Mouse (Mus musculus): ENCODE results near the gene Ptprcap. TPM values are rescaled to one million over a fixed set of nuclear protein-coding genes. Genes with fewer than 3 reads are reported as not detected.
A peak's percentile ranks its signal among the peaks of the same experiment; 100 is the strongest.
"Not testable (repeated sequence)": the region's sequence is repeated elsewhere in the genome, so short reads cannot be mapped to it uniquely, and the experiment has no call there.

Gene Ptprcap
- total and polyA plus RNA-seq, 3 experiments = 1.1 to 6.4 (median 1.7) TPM

DNA sequence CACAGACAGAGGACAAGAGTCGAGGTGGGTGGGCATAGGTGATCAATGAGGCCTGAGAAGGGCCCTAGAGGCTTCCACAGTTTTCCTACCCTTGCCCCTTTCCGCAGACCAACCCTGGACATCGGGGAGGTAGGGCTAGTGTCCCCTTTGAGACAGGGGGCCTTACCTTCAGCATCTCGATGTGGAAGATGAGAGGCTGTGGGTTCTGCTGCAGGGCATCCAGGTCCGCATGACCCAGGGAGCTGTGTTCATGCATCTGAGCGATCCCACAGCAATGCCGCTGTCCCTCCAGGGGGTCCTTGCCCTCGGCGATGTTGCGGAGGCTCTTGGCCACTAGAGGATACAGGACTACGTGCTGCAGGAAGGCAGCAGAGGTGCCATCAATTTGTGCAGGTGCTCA is 37.6 kb upstream of the Ptprcap start:
- peaks cover 14% of the 10 kb centered on the region for H3K4me1 ChIP-seq (ENCODE audit: control insufficient read depth, insufficient read depth, low read length)
- TF ChIP-seq EP300 (IDR thresholded peaks at IDR 0.05; ENCODE audit: insufficient read depth, low read depth, low read length) (no peak), CTCF (IDR thresholded peaks at IDR 0.05) (no peak)
- H3K27me3 ChIP-seq (ENCODE audit: control insufficient read depth, insufficient read depth, low read length) = no peaks in the 10 kb centered on the region
- no peak overlapping the region for H3K4me3 ChIP-seq
- peaks cover 2% of the 10 kb centered on the region; the same call in 1 of the 2 replicates for H3K36me3 ChIP-seq (ENCODE audit: control insufficient read depth, insufficient read depth, low read length)
- intact Hi-C loops (cut with DNase I) = no loop called here
- H3K79me2 ChIP-seq (replicated peaks; ENCODE audit: control insufficient read depth, insufficient read depth, low read length) = no peaks in the 10 kb centered on the region
- H3K9ac ChIP-seq (ENCODE audit: low read depth, low read length) = no peak overlapping the region
- WGBS = 84% methylated on average over 11 of the region's 11 CpGs
- no peak for DNase-seq
- no peak overlapping the region for H3K27ac ChIP-seq

DNA sequence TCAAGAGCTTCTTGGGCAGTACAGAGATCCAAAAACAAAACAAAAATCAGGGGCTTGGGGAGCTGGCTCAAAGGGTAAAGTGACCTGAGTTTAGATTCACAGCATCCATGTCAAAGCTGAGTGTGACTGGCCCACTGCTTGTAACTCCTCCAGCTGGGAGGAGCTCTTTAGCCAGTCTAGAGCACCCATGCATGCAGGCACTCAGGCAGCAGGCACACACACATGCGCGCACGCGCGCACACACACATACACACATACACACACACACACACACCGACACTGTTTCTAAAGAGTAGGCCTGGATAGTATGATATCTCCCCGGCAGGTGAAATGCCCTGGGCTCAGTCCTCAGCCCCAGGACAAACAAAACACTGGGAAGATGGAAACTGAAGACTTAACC is 36.4 kb upstream of the Ptprcap start:
- Histone ChIP-seq H3K27ac (no peak overlapping the region), H3K79me2 (replicated peaks; ENCODE audit: control insufficient read depth, insufficient read depth, low read length) (no peaks in the 10 kb centered on the region), H3K27me3 (ENCODE audit: control insufficient read depth, insufficient read depth, low read length) (no peaks in the 10 kb centered on the region), H3K36me3 (ENCODE audit: control insufficient read depth, insufficient read depth, low read length) (peaks cover 2% of the 10 kb centered on the region; the same call in 1 of the 2 replicates), H3K9ac (ENCODE audit: low read depth, low read length) (no peak overlapping the region), H3K4me3 (no peak overlapping the region), H3K4me1 (ENCODE audit: control insufficient read depth, insufficient read depth, low read length) (peaks cover 16% of the 10 kb centered on the region)
- intact Hi-C loops (cut with DNase I) = no loop called here
- no peak for TF ChIP-seq POLR2A (IDR thresholded peaks at IDR 0.05; ENCODE audit: insufficient read depth, low read depth, low read length)
- TF ChIP-seq EP300 (IDR thresholded peaks at IDR 0.05; ENCODE audit: insufficient read depth, low read depth, low read length) = no peak
- TF ChIP-seq CTCF (IDR thresholded peaks at IDR 0.05) = no peak
- WGBS = 95% methylated on average over 7 of the region's 7 CpGs
- DNase-seq = no peak

DNA sequence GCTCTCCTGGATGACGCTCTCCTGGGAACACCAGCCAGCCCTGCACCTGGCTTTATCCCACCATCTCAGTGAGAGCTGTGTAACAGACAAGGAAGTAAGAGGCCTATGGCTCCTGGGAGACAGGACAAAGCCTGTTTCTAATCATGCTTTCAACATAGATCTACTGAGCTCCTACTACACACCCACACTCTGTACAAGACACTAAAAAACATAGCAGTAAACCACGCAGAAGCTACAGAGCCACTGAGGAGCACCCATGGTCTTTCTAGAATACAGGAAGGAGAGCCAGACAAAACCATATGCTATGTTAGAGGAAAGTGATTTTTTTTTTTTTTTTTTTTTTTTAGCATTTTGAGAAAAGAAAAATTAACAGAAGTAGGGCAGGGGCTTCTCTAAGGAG is 35.1 kb upstream of the Ptprcap start:
- Histone ChIP-seq H3K27me3 (ENCODE audit: control insufficient read depth, insufficient read depth, low read length) (no peaks in the 10 kb centered on the region), H3K27ac (no peak overlapping the region), H3K79me2 (replicated peaks; ENCODE audit: control insufficient read depth, insufficient read depth, low read length) (no peaks in the 10 kb centered on the region), H3K4me1 (ENCODE audit: control insufficient read depth, insufficient read depth, low read length) (peaks cover 9% of the 10 kb centered on the region), H3K4me3 (no peak overlapping the region), H3K9ac (ENCODE audit: low read depth, low read length) (no peak overlapping the region), H3K36me3 (ENCODE audit: control insufficient read depth, insufficient read depth, low read length) (peaks cover 2% of the 10 kb centered on the region; the same call in 1 of the 2 replicates)
- no peak for DNase-seq
- intact Hi-C loops (cut with DNase I) = no loop called here
- TF ChIP-seq POLR2A (IDR thresholded peaks at IDR 0.05; ENCODE audit: insufficient read depth, low read depth, low read length) (no peak), EP300 (IDR thresholded peaks at IDR 0.05; ENCODE audit: insufficient read depth, low read depth, low read length) (no peak), CTCF (IDR thresholded peaks at IDR 0.05) (no peak)
- 96% methylated on average over 2 of the region's 2 CpGs for WGBS

DNA sequence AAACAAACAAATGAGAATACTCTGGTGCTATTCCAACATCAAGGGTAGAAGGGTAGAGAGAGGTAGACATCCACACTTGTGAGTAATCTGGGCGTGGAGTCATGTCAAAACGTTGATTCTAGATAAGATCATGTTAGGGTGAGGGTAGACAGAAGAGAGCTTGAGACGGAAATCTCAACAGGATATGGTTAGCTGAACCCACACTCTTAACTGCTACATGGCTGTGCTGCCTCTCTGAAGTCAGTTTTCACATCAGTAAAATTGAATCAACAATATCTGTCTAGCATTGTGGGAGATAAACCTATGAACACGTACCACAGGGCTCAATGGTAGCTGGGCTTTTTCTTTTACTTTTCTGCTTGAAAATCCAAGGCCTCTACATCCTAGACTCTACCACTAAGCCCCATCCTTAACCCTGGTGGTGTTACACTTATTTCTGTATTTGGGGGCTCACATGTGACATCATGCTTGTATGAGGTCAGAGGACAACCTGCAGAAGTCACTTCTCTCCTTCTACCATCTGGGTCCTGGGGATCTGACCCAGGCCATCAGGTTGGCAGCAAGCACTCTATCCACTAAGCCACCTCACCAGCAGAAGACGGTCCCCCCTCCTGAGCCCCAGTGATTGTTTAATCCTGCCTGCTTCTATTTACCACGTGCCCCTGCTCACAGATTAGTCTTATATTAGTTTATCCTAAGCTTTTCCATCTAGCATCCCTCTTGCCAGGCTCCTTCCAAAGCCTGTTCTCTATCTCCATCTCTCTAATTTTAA is 33.5 kb upstream of the Ptprcap start:
- Histone ChIP-seq H3K27me3 (ENCODE audit: control insufficient read depth, insufficient read depth, low read length) (no peaks in the 10 kb centered on the region), H3K4me3 (no peak overlapping the region), H3K4me1 (ENCODE audit: control insufficient read depth, insufficient read depth, low read length) (peaks cover 5% of the 10 kb centered on the region), H3K36me3 (ENCODE audit: control insufficient read depth, insufficient read depth, low read length) (peaks cover 2% of the 10 kb centered on the region; the same call in 1 of the 2 replicates), H3K79me2 (replicated peaks; ENCODE audit: control insufficient read depth, insufficient read depth, low read length) (no peaks in the 10 kb centered on the region), H3K27ac (no peak overlapping the region), H3K9ac (ENCODE audit: low read depth, low read length) (no peak overlapping the region)
- intact Hi-C loops (cut with DNase I) = no loop called here
- TF ChIP-seq EP300 (IDR thresholded peaks at IDR 0.05; ENCODE audit: insufficient read depth, low read depth, low read length) (no peak), CTCF (IDR thresholded peaks at IDR 0.05) (no peak), POLR2A (IDR thresholded peaks at IDR 0.05; ENCODE audit: insufficient read depth, low read depth, low read length) (no peak)
- 77% methylated on average over 6 of the region's 6 CpGs for WGBS
- no peak for DNase-seq

DNA sequence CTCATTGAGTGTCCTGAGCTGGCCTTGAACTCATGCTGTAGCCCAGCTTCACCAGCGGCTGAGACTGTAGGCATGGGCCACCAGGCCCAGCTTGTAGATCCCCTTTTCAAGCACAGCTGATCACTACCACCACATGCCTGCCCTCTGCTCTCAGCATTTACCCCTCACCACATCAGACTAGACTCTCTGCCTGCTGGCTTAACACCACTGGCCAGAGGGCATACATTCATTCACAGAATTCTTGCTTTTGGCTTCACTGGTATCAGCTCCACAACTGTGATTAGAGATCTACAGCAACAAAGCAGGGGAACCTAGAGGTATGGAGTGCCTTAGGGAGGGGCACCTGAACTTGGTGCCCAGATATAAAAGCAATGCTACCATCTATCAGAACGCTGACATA is 32.9 kb upstream of the Ptprcap start:
- intact Hi-C loops (cut with DNase I) = no loop called here
- no peaks in the 10 kb centered on the region for H3K79me2 ChIP-seq (replicated peaks; ENCODE audit: control insufficient read depth, insufficient read depth, low read length)
- DNase-seq = no peak
- TF ChIP-seq EP300 (IDR thresholded peaks at IDR 0.05; ENCODE audit: insufficient read depth, low read depth, low read length) (no peak), POLR2A (IDR thresholded peaks at IDR 0.05; ENCODE audit: insufficient read depth, low read depth, low read length) (no peak), CTCF (IDR thresholded peaks at IDR 0.05) (no peak)
- no peak overlapping the region for H3K27ac ChIP-seq
- H3K27me3 ChIP-seq (ENCODE audit: control insufficient read depth, insufficient read depth, low read length) = no peaks in the 10 kb centered on the region
- WGBS = 97% methylated on average over 2 of the region's 2 CpGs
- peaks cover 2% of the 10 kb centered on the region; the same call in 1 of the 2 replicates for H3K36me3 ChIP-seq (ENCODE audit: control insufficient read depth, insufficient read depth, low read length)
- peaks cover 8% of the 10 kb centered on the region for H3K4me1 ChIP-seq (ENCODE audit: control insufficient read depth, insufficient read depth, low read length)
- H3K9ac ChIP-seq (ENCODE audit: low read depth, low read length) = no peak overlapping the region
- no peak overlapping the region for H3K4me3 ChIP-seq

DNA sequence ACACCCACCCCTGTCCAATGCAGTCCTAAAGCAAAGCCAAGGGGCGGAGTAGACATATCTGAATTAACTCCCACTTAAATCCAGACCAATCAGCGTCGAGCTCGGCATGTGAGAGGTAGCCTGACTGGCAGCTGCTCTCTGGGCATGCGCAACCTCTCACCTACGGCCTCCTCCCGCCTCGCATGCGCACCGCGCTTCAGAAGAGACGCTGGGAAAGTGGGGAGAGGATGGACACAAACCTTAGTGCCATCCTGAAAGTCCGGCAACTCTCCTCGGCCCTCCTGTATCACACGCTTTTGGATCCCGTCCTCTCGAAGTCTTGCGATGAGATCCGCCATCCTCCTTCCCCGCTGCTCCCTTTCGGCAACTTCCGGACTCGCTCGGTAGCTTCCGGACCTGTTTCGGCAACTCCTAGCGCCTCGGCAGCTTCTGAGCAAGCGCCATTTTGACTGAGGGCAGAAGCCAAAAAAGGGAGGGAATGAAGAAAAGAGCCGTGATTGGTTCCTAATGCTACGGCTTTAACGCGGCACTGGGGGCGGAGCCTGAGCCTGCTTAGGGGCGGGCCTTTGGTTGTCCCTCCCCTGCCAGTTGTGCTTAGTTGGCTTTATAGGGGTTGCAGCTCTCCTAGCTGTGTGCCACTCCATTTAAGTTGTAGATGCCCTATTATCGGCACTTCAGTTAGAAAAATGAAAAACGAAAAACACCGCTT is 32.2 kb upstream of the Ptprcap start:
- WGBS = 3% methylated on average over 38 of the region's 38 CpGs
- H3K27ac ChIP-seq = peak overlapping the region; percentile 95
- H3K9ac ChIP-seq (ENCODE audit: low read depth, low read length) = peak overlapping the region; percentile 63
- peaks cover 2% of the 10 kb centered on the region; the same call in 1 of the 2 replicates for H3K36me3 ChIP-seq (ENCODE audit: control insufficient read depth, insufficient read depth, low read length)
- H3K4me1 ChIP-seq (ENCODE audit: control insufficient read depth, insufficient read depth, low read length) = peaks cover 8% of the 10 kb centered on the region
- H3K79me2 ChIP-seq (replicated peaks; ENCODE audit: control insufficient read depth, insufficient read depth, low read length) = peaks cover under 1% of the 10 kb centered on the region
- peak overlapping the region; percentile 66 for H3K4me3 ChIP-seq
- no peaks in the 10 kb centered on the region for H3K27me3 ChIP-seq (ENCODE audit: control insufficient read depth, insufficient read depth, low read length)
- intact Hi-C loops (cut with DNase I) = loop anchor here (1.0 kb wide), 1 partner anchor 22 kb away; the partner anchor contains the start of gene Pitpnm1
- peak; percentile 76; the same call in 1 of the 2 replicates for TF ChIP-seq EP300 (IDR thresholded peaks at IDR 0.05; ENCODE audit: insufficient read depth, low read depth, low read length)
- no peak for TF ChIP-seq CTCF (IDR thresholded peaks at IDR 0.05)
- peak; percentile 87 for TF ChIP-seq POLR2A (IDR thresholded peaks at IDR 0.05; ENCODE audit: insufficient read depth, low read depth, low read length)
- peak; percentile 98 for DNase-seq

DNA sequence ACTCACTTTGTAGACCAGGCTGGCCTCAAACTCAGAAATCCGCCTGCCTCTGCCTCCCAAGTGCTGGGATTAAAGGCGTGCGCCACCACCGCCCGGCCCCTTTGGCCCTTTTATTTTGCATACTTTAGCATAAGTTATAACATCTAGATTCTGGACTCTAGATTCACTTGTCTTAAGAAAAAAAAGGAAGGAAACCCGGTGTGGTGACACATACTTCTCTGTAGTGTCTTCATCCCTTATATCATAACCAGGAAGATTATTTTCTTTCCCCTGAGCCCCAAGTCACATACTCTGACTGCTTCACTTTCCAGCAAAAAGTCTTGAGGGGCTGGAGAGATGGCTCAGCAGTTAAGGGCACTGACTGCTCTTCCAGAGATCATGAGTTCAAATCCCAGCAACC is 31.5 kb upstream of the Ptprcap start:
- H3K27me3 ChIP-seq (ENCODE audit: control insufficient read depth, insufficient read depth, low read length); DNase-seq; H3K79me2 ChIP-seq (replicated peaks; ENCODE audit: control insufficient read depth, insufficient read depth, low read length); H3K9ac ChIP-seq (ENCODE audit: low read depth, low read length); H3K36me3 ChIP-seq (ENCODE audit: control insufficient read depth, insufficient read depth, low read length); H3K4me3 ChIP-seq: not testable (repeated sequence)
- intact Hi-C loops (cut with DNase I) = loop anchor here (1.0 kb wide), 1 partner anchor 23 kb away; the partner anchor contains the start of gene Pitpnm1
- Histone ChIP-seq H3K27ac (peak overlapping the region; percentile 95; the same call in 1 of the 2 replicates), H3K4me1 (ENCODE audit: control insufficient read depth, insufficient read depth, low read length) (peaks cover 10% of the 10 kb centered on the region)
- 54% methylated on average over 6 of the region's 6 CpGs for WGBS
